ENCODE assay signal across 1 mouse cellular context in genomic region chr11:83442596-83443267, GRCm38 (mm10).
A peak's percentile ranks its signal among the peaks of the same experiment; 100 is the strongest.
TF ChIP-seq lines count a peak whose summit lies in the region.

No protein-coding gene starts in this region.

TF ChIP-seq in CH12.LX, 34 proteins besides CTCF, POLR2A, EP300 and RAD21:
- TF ChIP-seq MEF2A (IDR thresholded peaks at IDR 0.05; ENCODE audit: borderline replicate concordance, low read depth, low read length) (no peak), BHLHE40 (IDR thresholded peaks at IDR 0.05; ENCODE audit: low read depth, low read length) (no peak), ZMIZ1 (IDR thresholded peaks at IDR 0.05; ENCODE audit: low read depth, low read length) (no peak), UBTF (IDR thresholded peaks at IDR 0.05; ENCODE audit: low read depth, low read length) (0 out of 2 replicates have a peak, but pooled peaks have one; percentile 47), KAT2A (IDR thresholded peaks at IDR 0.05; ENCODE audit: insufficient replicate concordance, low read length) (no peak), ZNF384 (IDR thresholded peaks at IDR 0.05; ENCODE audit: low read depth, low read length) (no peak), USF2 (conservative IDR thresholded peaks at IDR 0.05; ENCODE audit: low read depth, low read length) (no peak), ZKSCAN1 (IDR thresholded peaks at IDR 0.05; ENCODE audit: borderline replicate concordance, low read depth, low read length) (no peak), PAX5 (IDR thresholded peaks at IDR 0.05; ENCODE audit: low read length) (no peak), POLR2AphosphoS2 (IDR thresholded peaks at IDR 0.05; ENCODE audit: low read depth, low read length) (no peak), CHD1 (IDR thresholded peaks at IDR 0.05; ENCODE audit: low read depth, low read length) (no peak), IRF4 (IDR thresholded peaks at IDR 0.05; ENCODE audit: low read depth, low read length) (peak; percentile 44; the same call in 1 of the 2 replicates), SMC3 (IDR thresholded peaks at IDR 0.05; ENCODE audit: low read depth, low read length) (peak; percentile 89)
